Mouse (Mus musculus) kidney, postnatal 14 days (tissue): ENCODE results near the gene Myof.

Experiments used
- DNase-seq: peaks from one replicate; pipeline ENCODE4 v3.0.0; 2022; ENCODE audit warnings: mixed read lengths

Myof gene

DNA sequence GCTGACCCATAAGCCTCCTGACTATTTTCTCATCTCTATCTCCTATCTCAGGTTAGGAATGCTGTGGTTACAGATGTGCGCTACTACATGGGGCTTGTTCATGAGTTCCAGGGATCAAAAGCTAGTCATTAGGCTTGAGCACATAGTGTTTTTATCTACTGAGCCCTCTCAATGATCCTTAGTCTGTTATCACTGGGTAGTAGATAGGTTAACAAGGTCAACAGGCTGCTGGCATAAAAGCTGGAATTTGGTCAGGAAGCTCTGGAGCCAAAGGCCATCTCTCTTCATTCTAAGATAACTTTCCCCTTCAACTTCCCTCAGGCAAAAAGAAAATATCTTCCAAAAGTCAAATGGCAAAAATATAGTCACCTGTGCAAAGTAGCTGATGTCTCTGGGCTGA lies 183.1 kb downstream of the Myof start:
- no peak for DNase-seq

DNA sequence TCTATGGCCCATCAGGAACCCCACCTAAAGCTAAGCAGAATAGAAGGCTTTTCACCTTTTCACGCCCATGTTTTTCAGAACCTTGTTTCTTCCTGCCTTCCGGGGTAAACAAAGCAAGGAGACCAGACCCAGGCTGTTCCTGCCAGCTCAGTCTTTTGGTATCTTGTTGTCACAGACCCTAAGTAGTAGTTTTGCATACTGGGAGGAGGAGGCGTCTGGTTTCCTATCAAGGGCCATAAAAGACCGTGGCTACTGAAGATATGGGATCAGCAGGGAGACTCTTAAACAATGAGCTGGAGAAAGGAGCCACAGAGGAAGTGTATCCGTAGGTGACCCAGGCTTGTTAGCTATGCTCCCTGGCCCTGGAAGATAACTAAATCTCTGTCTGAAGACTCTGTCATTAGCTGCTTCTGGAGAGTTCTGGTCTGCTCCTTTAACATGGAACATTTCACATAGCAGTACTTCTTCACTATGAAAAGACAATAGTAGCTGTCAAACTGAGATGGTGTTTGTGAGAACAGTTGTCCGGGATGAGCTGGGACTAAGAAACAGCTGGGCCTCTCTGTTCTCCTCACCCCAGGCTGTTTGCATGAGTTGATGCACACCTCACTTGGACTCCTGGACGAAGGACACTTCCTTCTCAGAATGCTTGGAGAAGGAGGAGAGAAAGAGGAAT lies 184.8 kb downstream of the Myof start:
- no peak for DNase-seq

DNA sequence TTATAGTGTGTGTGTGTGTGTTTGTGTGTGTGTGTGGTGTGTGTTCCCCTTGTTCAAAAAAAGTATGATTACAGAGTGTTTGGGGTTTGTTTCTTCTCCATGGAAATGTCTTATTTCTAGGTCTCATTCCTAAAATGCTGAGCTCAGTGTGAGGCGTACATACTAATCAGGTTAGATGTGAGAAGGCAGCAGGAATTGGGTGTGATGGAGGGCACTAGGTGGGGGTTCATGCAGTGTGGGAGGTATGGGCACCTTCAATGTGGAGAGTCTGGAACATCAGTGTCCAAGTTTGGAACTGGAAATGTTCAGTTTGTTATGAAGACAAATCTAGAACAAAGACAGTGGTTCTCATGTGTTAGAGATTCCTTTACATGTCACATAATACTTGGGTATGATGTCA lies 191.3 kb downstream of the Myof start:
- no peak for DNase-seq

DNA sequence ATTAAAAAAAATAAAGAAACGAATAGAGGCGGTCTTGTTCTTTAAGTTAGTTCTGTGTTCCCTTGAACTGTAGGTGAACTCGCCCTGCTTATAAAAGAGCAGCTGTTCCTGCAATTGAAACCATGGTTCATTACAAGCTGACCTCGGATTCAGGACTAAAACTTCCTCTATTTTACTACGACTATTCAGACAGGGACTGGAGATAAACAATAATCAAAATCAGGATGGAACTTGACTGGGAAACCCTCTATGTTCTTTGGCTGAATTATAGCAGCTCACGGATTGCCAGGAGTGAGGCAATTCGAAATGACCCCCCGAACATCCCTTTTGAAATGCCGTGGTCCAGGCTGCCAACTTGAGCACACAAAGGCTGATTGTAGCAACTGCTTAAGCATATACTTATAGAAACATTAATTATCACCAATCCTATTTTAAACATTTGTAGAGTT lies 191.8 kb downstream of the Myof start:
- DNase-seq = no peak
